Comparison of ENCODE assay signal across 8 mouse cellular contexts in genomic region chr19:6015511-6016315, GRCm38 (mm10). TPM values are rescaled to one million over a fixed set of nuclear protein-coding genes. Genes with fewer than 3 reads are reported as not detected.
A peak's percentile ranks its signal among the peaks of the same experiment; 100 is the strongest.
DNase-seq lines count a peak whose midpoint lies in the region; ATAC-seq and TF ChIP-seq lines count a peak whose summit lies in the region.

Capn1 (minus strand) TSS chr19:6015897.

- peaks cover 6% of the 10 kb centered on the region for H3K4me1 ChIP-seq in forebrain, embryonic 11.5 days (replicated peaks; ENCODE audit: control insufficient read depth, insufficient read depth, low read length)
- peaks cover 19% of the 10 kb centered on the region for H3K4me1 ChIP-seq in heart, embryonic 15.5 days (replicated peaks)
- H3K4me1 ChIP-seq in liver, embryonic 15.5 days (replicated peaks) = peaks cover 89% of the 10 kb centered on the region
- peaks cover 4% of the 10 kb centered on the region; the same call in 1 of the 2 replicates for H3K4me1 ChIP-seq in neural tube, embryonic 11.5 days (ENCODE audit: control insufficient read depth, insufficient read depth, low read length)
- no peaks in the 10 kb centered on the region for H3K4me1 ChIP-seq in stomach, postnatal 0 days (replicated peaks; ENCODE audit: control insufficient read depth, insufficient read depth)

- whole genome bisulfite sequencing in forebrain, embryonic 11.5 days = 3% methylated on average over 40 of the region's 40 CpGs
- WGBS in heart, embryonic 15.5 days = 3% methylated on average over 40 of the region's 40 CpGs
- WGBS in liver, embryonic 15.5 days (ENCODE audit: insufficient replicate concordance) = 3% methylated on average over 40 of the region's 40 CpGs
- 3% methylated on average over 37 of the region's 40 CpGs for WGBS in neural tube, embryonic 11.5 days
- 3% methylated on average over 39 of the region's 40 CpGs for WGBS in stomach, postnatal 0 days

- peak; percentile 48 for TF ChIP-seq CTCF in stomach, postnatal 0 days (IDR thresholded peaks at IDR 0.05; ENCODE audit: low read depth)

- H3K9me3 ChIP-seq in forebrain, embryonic 11.5 days (ENCODE audit: control insufficient read depth, low read length) = no peaks in the 10 kb centered on the region
- H3K9me3 ChIP-seq in heart, embryonic 15.5 days (replicated peaks) = no peaks in the 10 kb centered on the region
- H3K9me3 ChIP-seq in liver, embryonic 15.5 days (replicated peaks) = no peaks in the 10 kb centered on the region
- no peaks in the 10 kb centered on the region for H3K9me3 ChIP-seq in neural tube, embryonic 11.5 days (ENCODE audit: control insufficient read depth, low read length)
- H3K9me3 ChIP-seq in stomach, postnatal 0 days (ENCODE audit: control insufficient read depth, low read length) = no peaks in the 10 kb centered on the region

- H3K4me3 ChIP-seq in forebrain, embryonic 11.5 days (ENCODE audit: low read depth, low read length) = peak within 1 kb of the TSS; percentile 40
- peak within 1 kb of the TSS; percentile 70 for H3K4me3 ChIP-seq in heart, embryonic 15.5 days
- H3K4me3 ChIP-seq in liver, embryonic 15.5 days (replicated peaks) = peak within 1 kb of the TSS; percentile 74
- peak within 1 kb of the TSS; percentile 41 for H3K4me3 ChIP-seq in neural tube, embryonic 11.5 days (ENCODE audit: low read depth, low read length)
- peak within 1 kb of the TSS; percentile 63 for H3K4me3 ChIP-seq in stomach, postnatal 0 days (ENCODE audit: low read depth, low read length)

- peaks cover 15% of the 10 kb centered on the region for H3K27me3 ChIP-seq in forebrain, embryonic 11.5 days (ENCODE audit: control insufficient read depth, insufficient read depth, low read length)
- 0 out of 2 replicates have a peak, but pooled peaks cover 4% of the 10 kb centered on the region for H3K27me3 ChIP-seq in heart, embryonic 15.5 days
- no peaks in the 10 kb centered on the region for H3K27me3 ChIP-seq in liver, embryonic 15.5 days
- peaks cover 20% of the 10 kb centered on the region for H3K27me3 ChIP-seq in neural tube, embryonic 11.5 days (ENCODE audit: control insufficient read depth, insufficient read depth, low read length)
- H3K27me3 ChIP-seq in stomach, postnatal 0 days (ENCODE audit: control insufficient read depth, insufficient read depth, low read length) = no peaks in the 10 kb centered on the region

- DNase-seq in CD4-positive helper T cell, adult 2 months (ENCODE audit: low read depth, low spot score) = peak; percentile 78
- DNase-seq in c-Kit-positive CD71-negative TER-119-negative erythroid progenitor cells, embryonic 14.5 days (ENCODE audit: low read depth) = peak; percentile 49
- peak; percentile 83 for DNase-seq in forebrain, embryonic 11.5 days (ENCODE audit: low spot score)
- DNase-seq in kidney, postnatal 25 days = peak; percentile 73 to 87
- DNase-seq in neural tube, embryonic 11.5 days (ENCODE audit: low spot score) = peak; percentile 74
- DNase-seq in stomach, postnatal 0 days (ENCODE audit: low spot score) = peak; percentile 73

- no peaks in the 10 kb centered on the region for H3K36me3 ChIP-seq in forebrain, embryonic 11.5 days (ENCODE audit: control insufficient read depth, insufficient read depth, low read length)
- H3K36me3 ChIP-seq in heart, embryonic 15.5 days = no peaks in the 10 kb centered on the region
- peaks cover 33% of the 10 kb centered on the region for H3K36me3 ChIP-seq in liver, embryonic 15.5 days (replicated peaks)
- H3K36me3 ChIP-seq in neural tube, embryonic 11.5 days (ENCODE audit: control insufficient read depth, insufficient read depth, low read length) = no peaks in the 10 kb centered on the region
- no peaks in the 10 kb centered on the region for H3K36me3 ChIP-seq in stomach, postnatal 0 days (ENCODE audit: control insufficient read depth, insufficient read depth, low read length)

- ATAC-seq in forebrain, embryonic 11.5 days (replicated peaks; ENCODE audit: low FRiP score) = peak; percentile 71
- peak; percentile 84 for ATAC-seq in heart, embryonic 15.5 days (replicated peaks; ENCODE audit: insufficient number of reproducible peaks, insufficient read depth, low FRiP score, low read depth)
- peak; percentile 67 for ATAC-seq in liver, embryonic 15.5 days (ENCODE audit: insufficient read depth)
- ATAC-seq in neural tube, embryonic 11.5 days (ENCODE audit: insufficient read depth, low FRiP score, low TSS enrichment) = peak; percentile 67; the same call in 1 of the 2 replicates
- ATAC-seq in stomach, postnatal 0 days (ENCODE audit: low FRiP score, low TSS enrichment) = peak; percentile 60

- H3K9ac ChIP-seq in forebrain, embryonic 11.5 days (ENCODE audit: low read length) = peak within 1 kb of the TSS; percentile 48
- peak within 1 kb of the TSS; percentile 71 for H3K9ac ChIP-seq in heart, embryonic 15.5 days
- peak within 1 kb of the TSS; percentile 77 for H3K9ac ChIP-seq in liver, embryonic 15.5 days
- H3K9ac ChIP-seq in neural tube, embryonic 11.5 days (ENCODE audit: low read length) = peak within 1 kb of the TSS; percentile 54
- H3K9ac ChIP-seq in stomach, postnatal 0 days (ENCODE audit: low read length) = peak within 1 kb of the TSS; percentile 70

- H3K27ac ChIP-seq in forebrain, embryonic 11.5 days (ENCODE audit: low read depth, low read length) = no peak within 1 kb of the TSS
- H3K27ac ChIP-seq in heart, embryonic 15.5 days = peak within 1 kb of the TSS; percentile 75
- H3K27ac ChIP-seq in liver, embryonic 15.5 days (replicated peaks) = peak within 1 kb of the TSS; percentile 94
- H3K27ac ChIP-seq in neural tube, embryonic 11.5 days (ENCODE audit: low read depth, low read length) = 0 out of 2 replicates have a peak within 1 kb of the TSS, but pooled peaks have one; percentile 27
- peak within 1 kb of the TSS; percentile 77 for H3K27ac ChIP-seq in stomach, postnatal 0 days (replicated peaks)

- TF ChIP-seq EP300 in stomach, postnatal 0 days (optimal IDR thresholded peaks at IDR 0.05) = no peak

- H3K4me2 ChIP-seq in forebrain, embryonic 11.5 days (ENCODE audit: low read depth, low read length, severe bottlenecking) = peak within 1 kb of the TSS; percentile 87
- H3K4me2 ChIP-seq in heart, embryonic 15.5 days = peak within 1 kb of the TSS; percentile 92
- peak within 1 kb of the TSS; percentile 97 for H3K4me2 ChIP-seq in liver, embryonic 15.5 days
- peak within 1 kb of the TSS; percentile 88 for H3K4me2 ChIP-seq in neural tube, embryonic 11.5 days (ENCODE audit: low read depth)
- peak within 1 kb of the TSS; percentile 92 for H3K4me2 ChIP-seq in stomach, postnatal 0 days (replicated peaks; ENCODE audit: low read depth)

RNA-seq across cellular contexts. Expression of gene Capn1, which starts in this region (rescaled TPM):
- polyA plus RNA-seq in forebrain, embryonic 11.5 days (2014; fragmentation: Nextera tagmentation; extraction: Ambion mirVana) = 3.9 and 5.3 TPM in 2 replicates
- polyA plus RNA-seq in heart, embryonic 15.5 days (2015; fragmentation: Nextera tagmentation; extraction: Ambion mirVana) = 6.6 and 10.0 TPM in 2 replicates
- 25.1 and 26.1 TPM in 2 replicates for polyA plus RNA-seq in liver, embryonic 15.5 days (2015; fragmentation: Nextera tagmentation; extraction: Ambion mirVana)
- polyA plus RNA-seq in neural tube, embryonic 11.5 days (2014; fragmentation: Nextera tagmentation; extraction: Ambion mirVana) = 3.4 and 4.4 TPM in 2 replicates
- polyA plus RNA-seq in stomach, postnatal 0 days (2015; fragmentation: Nextera tagmentation; extraction: Ambion mirVana) = 21.2 and 21.4 TPM in 2 replicates
